Mouse (Mus musculus) testis, postnatal 10 days (tissue): ENCODE measurements around the gene Ezr.
"Not testable (repeated sequence)": the region's sequence is repeated elsewhere in the genome, so short reads cannot be mapped to it uniquely, and the experiment has no call there.

Source experiments
- DNase-seq: peaks from one replicate; pipeline ENCODE4 v3.0.0; 2021; ENCODE audit warnings: low spot score

Gene Ezr

GRCm38 (mm10) chr17:6707422-6707821, 75.2 kb downstream of the Ezr start:
- DNase-seq, result not testable (repeated sequence)

GRCm38 (mm10) chr17:6706448-6706847, 76.1 kb downstream of the Ezr start:
- DNase-seq, result not testable (repeated sequence)

- not testable (repeated sequence) for DNase-seq
Observed at GRCm38 (mm10) chr17:6703381-6704270, 79.0 kb downstream of the Ezr start.

- not testable (repeated sequence) for DNase-seq
Observed at GRCm38 (mm10) chr17:6702625-6703221, 79.9 kb downstream of the Ezr start.

GRCm38 (mm10) chr17:6700077-6700476, 82.5 kb downstream of the Ezr start:
- DNase-seq, result not testable (repeated sequence)

- not testable (repeated sequence) for DNase-seq
Observed at GRCm38 (mm10) chr17:6699502-6699901, 83.1 kb downstream of the Ezr start.

GRCm38 (mm10) chr17:6697224-6697775, 85.3 kb downstream of the Ezr start:
- peak; percentile 66 for DNase-seq

- not testable (repeated sequence) for DNase-seq
Observed at GRCm38 (mm10) chr17:6696521-6696920, 86.1 kb downstream of the Ezr start.

GRCm38 (mm10) chr17:6695712-6696111, 86.9 kb downstream of the Ezr start:
- DNase-seq, result not testable (repeated sequence)

GRCm38 (mm10) chr17:6691596-6691995, 91.0 kb downstream of the Ezr start:
- peak; percentile 95 for DNase-seq

GRCm38 (mm10) chr17:6689344-6689743, 93.2 kb downstream of the Ezr start:
- DNase-seq, result peak; percentile 67
